Mouse (Mus musculus) liver, embryonic 14.5 days (tissue): ENCODE data around the gene Gstp2. TPM values are rescaled to one million over a fixed set of nuclear protein-coding genes. Genes with fewer than 3 reads are reported as not detected.
"Not testable (repeated sequence)": the region's sequence is repeated elsewhere in the genome, so short reads cannot be mapped to it uniquely, and the experiment has no call there.

Experiments
- ATAC-seq: fragments of 200-750 bp; cut with Nextera tagmentation; 2 replicates; pipeline ENCODE4 v1.8.0; 2017; ENCODE audit warnings: moderate number of reproducible peaks, mild to moderate bottlenecking, moderate library complexity; ENCODE audit not compliant: insufficient read depth
- DNase-seq, 3 experiments: peaks; one replicate each; pipeline ENCODE4 v3.0.0-alpha.2; 2012 to 2013; ENCODE audit warnings: low read depth in 3 of 3, low spot score in 3 of 3
- H3K27ac ChIP-seq: fragments of 300-500 bp; sonication (generic); 2 replicates; pipeline ENCODE4 v1.5.1; 2014; ENCODE audit warnings: moderate library complexity, mild to moderate bottlenecking, control low read depth, inconsistent platforms
- H3K27me3 ChIP-seq: fragments of 300-500 bp; sonication (generic); 2 replicates; pipeline ENCODE4 v1.6.1; 2014; ENCODE audit warnings: mild to moderate bottlenecking, low read length, moderate library complexity; ENCODE audit not compliant: control insufficient read depth, insufficient read depth
- H3K36me3 ChIP-seq: fragments of 300-500 bp; sonication (generic); replicated peaks from 2 replicates; pipeline ENCODE4 v1.6.1; 2014; ENCODE audit warnings: low read depth; ENCODE audit not compliant: control insufficient read depth, insufficient read depth
- H3K4me1 ChIP-seq, 2 experiments: fragments of 200-500 bp in 1 of 2; fragments of 300-500 bp in 1 of 2; sonication (generic) in 1 of 2; replicated peaks; 2 replicates each; pipeline ENCODE4 v1.6.1; 2012 to 2014; ENCODE audit warnings: antibody characterized with exemption in 1 of 2, inconsistent platforms in 1 of 2, low read length in 1 of 2; ENCODE audit not compliant: control insufficient read depth in 2 of 2, insufficient read depth in 2 of 2
- H3K4me2 ChIP-seq: fragments of 300-500 bp; sonication (generic); 2 replicates; pipeline ENCODE4 v1.6.1; 2014; ENCODE audit warnings: low read depth, mild to moderate bottlenecking, control low read depth, moderate library complexity
- H3K4me3 ChIP-seq, 2 experiments: fragments of 200-500 bp in 1 of 2; fragments of 300-500 bp in 1 of 2; sonication (generic) in 1 of 2; 2 replicates each; pipeline ENCODE4 v1.5.1; 2012 to 2014; ENCODE audit warnings: low read depth in 2 of 2, low read length in 2 of 2, mild to moderate bottlenecking in 2 of 2, control low read depth in 1 of 2, inconsistent platforms in 1 of 2, moderate library complexity in 1 of 2; ENCODE audit not compliant: insufficient read depth in 1 of 2
- H3K9ac ChIP-seq: fragments of 300-500 bp; sonication (generic); replicated peaks from 2 replicates; pipeline ENCODE4 v1.6.1; 2014; ENCODE audit warnings: mild to moderate bottlenecking, control low read depth, moderate library complexity
- H3K9me3 ChIP-seq: fragments of 300-500 bp; sonication (generic); 2 replicates; pipeline ENCODE4 v1.6.1; 2016; ENCODE audit warnings: low read length, mixed read lengths; ENCODE audit not compliant: control insufficient read depth
- CTCF ChIP-seq: IDR thresholded peaks from 2 replicates; pipeline ENCODE4 v1.5.1; 2016; ENCODE audit warnings: antibody characterized with exemption, low read depth, control low read depth
- EP300 ChIP-seq: IDR thresholded peaks from 2 replicates; pipeline ENCODE4 v1.6.1; 2016; ENCODE audit warnings: antibody characterized with exemption, low read depth
- WGBS: fragments of 180-500 bp; shearing (Covaris S2); extraction: QIAGEN DNeasy Blood & Tissue Kit; methylation state at CpG from one replicate; pipeline ENCODE4 v1.1.7; 2014; ENCODE audit not compliant: insufficient replicate concordance; 5-methylcytosine and 5-hydroxymethylcytosine counted together
- polyA plus RNA-seq, 2 experiments: library from polyadenylated mRNA; depleted of rRNA in 1 of 2; stranded (reverse) in 1 of 2; unstranded in 1 of 2; fragments of >200 nt; fragmentation: Nextera tagmentation in 1 of 2; extraction: Ambion mirVana in 1 of 2; gene quantifications; 2 replicates each; pipeline versions ENCODE4 v1.2.1 to v1.2.3; 2012 to 2014

Gene Gstp2
- polyA plus RNA-seq, 2 experiments = 6.9 to 7.9 TPM

DNA sequence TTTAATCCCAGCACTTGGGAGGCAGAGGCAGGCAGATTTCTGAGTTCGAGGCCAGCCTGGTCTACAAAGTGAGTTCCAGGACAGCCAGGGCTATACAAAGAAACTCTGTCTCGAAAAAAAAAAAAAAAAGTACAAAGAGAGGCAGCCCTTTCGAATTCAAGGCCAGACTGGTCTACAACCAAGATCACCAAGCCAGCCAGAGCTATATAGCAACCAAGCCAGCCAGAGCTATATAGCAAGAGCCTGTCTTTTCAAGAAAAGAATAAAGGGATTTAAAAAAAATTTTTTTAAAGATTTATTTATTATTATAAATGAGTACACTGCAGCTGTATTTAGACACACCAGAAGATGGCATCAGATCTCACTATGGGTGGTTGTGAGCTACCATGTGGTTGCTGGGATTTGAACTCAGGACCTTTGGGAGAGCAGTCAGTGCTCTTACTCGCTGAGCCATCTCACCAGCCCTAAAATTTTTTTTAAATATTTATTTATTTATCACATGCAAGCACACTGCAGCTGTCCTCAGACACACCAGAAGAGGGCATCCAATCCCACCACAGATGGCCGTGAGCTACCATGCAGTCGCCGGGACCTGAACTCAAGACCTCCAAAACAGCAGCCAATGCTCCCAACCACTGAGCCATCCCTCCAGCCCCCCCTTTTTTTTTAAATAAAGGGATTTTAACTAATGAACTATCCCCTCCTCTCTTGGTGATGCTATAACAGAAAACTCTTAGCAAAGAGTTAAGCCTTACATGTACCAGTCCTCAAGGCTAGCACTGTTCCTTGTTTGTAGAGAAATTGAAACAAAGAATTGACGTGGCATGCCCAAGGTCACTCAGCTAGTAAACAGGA is 14.4 kb upstream of the Gstp2 start:
- ATAC-seq, H3K36me3 ChIP-seq, DNase-seq, H3K9me3 ChIP-seq, H3K27me3 ChIP-seq, H3K4me3 ChIP-seq, H3K9ac ChIP-seq: not testable (repeated sequence)
- WGBS = 78% methylated on average over 8 of the region's 8 CpGs
- H3K27ac ChIP-seq = peak overlapping the region; percentile 86; the same call in 1 of the 2 replicates
- H3K4me2 ChIP-seq = peak overlapping the region; percentile 80; the same call in 1 of the 2 replicates
- TF ChIP-seq CTCF = 0 out of 2 replicates have a peak, but pooled peaks have one; percentile 9
- H3K4me1 ChIP-seq = peaks cover 24 to 34% of the 10 kb centered on the region in 2 experiments

DNA sequence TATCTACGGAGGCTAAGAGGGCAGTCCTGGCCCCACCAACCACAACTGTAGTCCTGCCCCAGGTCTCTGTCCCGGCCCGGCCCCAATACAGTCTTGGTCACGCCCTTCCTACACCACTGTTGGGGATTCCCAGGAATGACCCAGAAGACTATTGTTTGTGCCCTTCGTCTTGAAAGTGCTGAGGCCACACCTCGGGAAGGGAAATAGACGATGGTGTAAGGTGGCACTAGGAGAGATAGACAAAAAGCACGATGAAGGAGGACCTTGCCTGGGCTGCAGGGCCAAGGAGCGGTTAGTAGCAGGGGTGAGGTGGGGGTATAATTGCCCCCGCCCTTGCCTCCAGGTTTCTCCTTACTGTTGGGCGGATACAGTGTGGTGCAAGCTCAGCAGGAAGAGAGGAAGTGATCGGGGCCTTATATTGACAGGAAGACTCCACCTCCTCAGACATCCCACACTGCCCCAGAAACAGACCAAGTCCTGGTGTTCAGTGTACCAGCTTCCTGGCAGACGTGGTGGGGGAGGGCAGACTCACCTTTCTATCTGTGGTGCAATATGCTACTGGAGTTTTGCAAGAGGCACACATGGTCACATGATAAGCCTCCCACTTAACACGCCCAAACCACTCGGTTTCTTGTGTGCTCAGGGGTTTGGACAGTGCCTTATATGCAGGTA is 13.4 kb upstream of the Gstp2 start, which contains the start of gene Gstp3:
Gstp3 (minus strand) TSS at position 501 of the 672 bp plus-strand sequence.
- no peaks in the 10 kb centered on the region for H3K27me3 ChIP-seq
- H3K27ac ChIP-seq = peak within 1 kb of the TSS; percentile 86
- H3K36me3 ChIP-seq = no peaks in the 10 kb centered on the region
- ATAC-seq (peak; percentile 93), DNase-seq (peak; percentile 70 to 73 (median 72))
- H3K4me3 ChIP-seq = peak within 1 kb of the TSS; percentile 48 to 52
- TF ChIP-seq EP300 (peak; percentile 84), CTCF (no peak)
- H3K9me3 ChIP-seq = no peaks in the 10 kb centered on the region
- peak within 1 kb of the TSS; percentile 80 for H3K4me2 ChIP-seq
- peak within 1 kb of the TSS; percentile 68 for H3K9ac ChIP-seq
- WGBS = 18% methylated on average over 15 of the region's 15 CpGs
- H3K4me1 ChIP-seq = peaks cover 24 to 34% of the 10 kb centered on the region in 2 experiments

DNA sequence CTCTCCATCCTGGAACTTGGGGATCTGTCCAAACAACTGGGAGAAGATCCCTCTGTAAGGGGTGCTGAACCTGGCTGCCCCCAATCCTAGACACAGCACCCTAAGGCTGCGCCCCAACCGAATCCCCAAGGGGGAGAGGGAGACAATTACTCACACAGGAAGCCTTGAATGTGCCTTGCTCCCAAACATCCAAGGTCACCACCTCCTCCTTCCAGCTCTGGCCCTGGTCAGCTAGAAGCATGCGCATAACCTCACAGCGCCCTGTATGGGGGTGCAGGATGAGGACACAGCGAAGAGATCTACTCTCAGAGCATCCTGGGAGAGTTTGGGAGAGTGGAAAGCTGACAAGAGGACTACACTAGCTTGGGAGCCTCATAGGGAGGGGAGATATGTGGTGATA is 12.8 kb upstream of the Gstp2 start:
- H3K4me2 ChIP-seq = peak overlapping the region; percentile 80

DNA sequence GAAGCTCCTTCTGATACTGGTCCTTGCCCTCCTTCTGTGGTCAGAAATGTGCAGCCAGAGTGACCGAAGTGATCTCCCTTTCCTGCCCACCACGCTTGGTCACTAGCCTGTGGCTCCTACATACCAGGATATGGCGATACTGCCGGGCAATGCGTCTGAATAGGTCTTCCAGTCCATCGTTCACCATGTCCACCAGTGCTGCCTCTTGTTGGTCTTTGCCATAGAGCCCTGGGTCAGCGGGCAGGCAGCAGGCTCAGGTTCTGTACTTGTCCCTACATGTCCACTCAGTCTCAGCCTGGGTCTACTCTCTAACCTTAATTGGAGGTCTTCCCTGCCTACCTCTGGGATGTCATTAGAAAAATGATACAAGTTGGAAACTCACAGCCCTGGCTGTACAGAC is 12.1 kb upstream of the Gstp2 start:
- no peaks in the 10 kb centered on the region for H3K27me3 ChIP-seq
- DNase-seq (no peak), ATAC-seq (no peak)
- 0 out of 2 replicates have a peak overlapping the region, but pooled peaks have one; percentile 15 for H3K4me2 ChIP-seq
- no peaks in the 10 kb centered on the region for H3K36me3 ChIP-seq
- H3K27ac ChIP-seq = peak overlapping the region; percentile 31; the same call in 1 of the 2 replicates
- H3K9ac ChIP-seq = no peak overlapping the region
- WGBS = 87% methylated on average over 7 of the region's 7 CpGs
- TF ChIP-seq CTCF (no peak), EP300 (no peak)
- H3K4me3 ChIP-seq = no peak overlapping the region
- H3K4me1 ChIP-seq = peaks cover 24 to 34% of the 10 kb centered on the region in 2 experiments
- no peaks in the 10 kb centered on the region for H3K9me3 ChIP-seq

More for the DNA sequence above, 12.8 kb upstream of the Gstp2 start:
- peak overlapping the region; percentile 48 to 52; a peak in 3 of 4 replicates for H3K4me3 ChIP-seq
- peaks cover 24 to 34% of the 10 kb centered on the region in 2 experiments for H3K4me1 ChIP-seq
- TF ChIP-seq EP300 (no peak), CTCF (no peak)
- H3K27me3 ChIP-seq = no peaks in the 10 kb centered on the region
- ATAC-seq = no peak
- peak overlapping the region; percentile 68 for H3K9ac ChIP-seq
- H3K27ac ChIP-seq = peak overlapping the region; percentile 86
- no peaks in the 10 kb centered on the region for H3K36me3 ChIP-seq
- no peaks in the 10 kb centered on the region for H3K9me3 ChIP-seq
- no peak for DNase-seq
- WGBS = 87% methylated on average over 5 of the region's 5 CpGs

DNA sequence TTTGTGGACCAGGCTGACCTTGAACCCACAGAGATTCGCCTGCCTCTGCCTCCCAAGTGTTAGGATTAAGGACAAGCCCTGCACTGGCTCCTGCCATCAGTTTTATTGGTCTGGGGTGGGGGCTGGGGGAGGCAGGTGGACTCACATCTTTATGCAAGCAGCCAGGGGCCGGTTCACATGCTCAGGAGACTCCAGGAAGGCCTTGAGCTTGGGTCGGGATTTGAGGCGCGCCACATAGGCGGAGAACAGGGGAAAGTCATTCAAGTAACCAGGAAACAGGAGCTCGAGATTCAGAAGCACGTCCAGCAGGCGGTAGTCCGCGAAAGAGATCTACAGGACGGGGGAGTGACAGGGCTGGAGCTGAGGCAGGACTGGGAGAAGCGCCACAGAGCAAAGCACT is 11.6 kb upstream of the Gstp2 start:
- H3K27me3 ChIP-seq = no peaks in the 10 kb centered on the region

More for the DNA sequence above, 11.6 kb upstream of the Gstp2 start:
- H3K9me3 ChIP-seq = no peaks in the 10 kb centered on the region
- no peak overlapping the region for H3K9ac ChIP-seq
- ATAC-seq = no peak
- H3K4me1 ChIP-seq = peaks cover 24 to 34% of the 10 kb centered on the region in 2 experiments
- WGBS = 78% methylated on average over 13 of the region's 13 CpGs
- H3K4me3 ChIP-seq = no peak overlapping the region
- H3K36me3 ChIP-seq = no peaks in the 10 kb centered on the region
- TF ChIP-seq CTCF (no peak), EP300 (no peak)
- no peak for DNase-seq
- no peak overlapping the region for H3K4me2 ChIP-seq
- no peak overlapping the region for H3K27ac ChIP-seq
